Mouse (Mus musculus): Measurements from ENCODE around the gene Spg11. TPM values are rescaled to one million over a fixed set of nuclear protein-coding genes. Genes with fewer than 3 reads are reported as not detected.
"Not testable (repeated sequence)": the region's sequence is repeated elsewhere in the genome, so short reads cannot be mapped to it uniquely, and the experiment has no call there.

Spg11 gene
- polyA plus RNA-seq, 1 experiment from 2014 or later, result 9.5 TPM

GRCm38 (mm10) chr2:122108101-122108500 is 10.1 kb downstream of the Spg11 start:
- H3K9me3 ChIP-seq (ENCODE audit: control insufficient read depth, low read length), result no peaks in the 10 kb centered on the region
- no peaks in the 10 kb centered on the region for H3K27me3 ChIP-seq (ENCODE audit: control insufficient read depth, insufficient read depth, low read length)
- WGBS, result 82% methylated on average over 14 of the region's 14 CpGs
- H3K4me1 ChIP-seq (ENCODE audit: control insufficient read depth, insufficient read depth, low read length), result no peaks in the 10 kb centered on the region
- H3K27ac ChIP-seq (replicated peaks; ENCODE audit: low read depth, low read length), result no peak overlapping the region
- no peak overlapping the region for H3K9ac ChIP-seq (ENCODE audit: low read length)
- no peak overlapping the region for H3K4me2 ChIP-seq (ENCODE audit: low read depth, severe bottlenecking)
- no peak for ATAC-seq (ENCODE audit: insufficient number of reproducible peaks, low FRiP score, low TSS enrichment, low read depth)
- H3K4me3 ChIP-seq (ENCODE audit: low read depth, low read length), result no peak overlapping the region
- peaks cover 7% of the 10 kb centered on the region for H3K36me3 ChIP-seq (ENCODE audit: control insufficient read depth, insufficient read depth, low read length)
- no peak for DNase-seq (ENCODE audit: low spot score)

- Histone ChIP-seq H3K4me1 (ENCODE audit: control insufficient read depth, insufficient read depth, low read length) (no peaks in the 10 kb centered on the region), H3K4me3 (ENCODE audit: low read depth, low read length) (no peak overlapping the region), H3K9ac (ENCODE audit: low read length) (no peak overlapping the region), H3K9me3 (ENCODE audit: control insufficient read depth, low read length) (no peaks in the 10 kb centered on the region), H3K36me3 (ENCODE audit: control insufficient read depth, insufficient read depth, low read length) (peaks cover 2% of the 10 kb centered on the region; the same call in 1 of the 2 replicates), H3K27me3 (ENCODE audit: control insufficient read depth, insufficient read depth, low read length) (no peaks in the 10 kb centered on the region), H3K4me2 (ENCODE audit: low read depth, severe bottlenecking) (no peak overlapping the region), H3K27ac (replicated peaks; ENCODE audit: low read depth, low read length) (no peak overlapping the region)
- no peak for DNase-seq (ENCODE audit: low spot score)
- ATAC-seq (ENCODE audit: insufficient number of reproducible peaks, low FRiP score, low TSS enrichment, low read depth), result no peak
Observed at GRCm38 (mm10) chr2:122102070-122102469, 16.1 kb downstream of the Spg11 start.

DNA sequence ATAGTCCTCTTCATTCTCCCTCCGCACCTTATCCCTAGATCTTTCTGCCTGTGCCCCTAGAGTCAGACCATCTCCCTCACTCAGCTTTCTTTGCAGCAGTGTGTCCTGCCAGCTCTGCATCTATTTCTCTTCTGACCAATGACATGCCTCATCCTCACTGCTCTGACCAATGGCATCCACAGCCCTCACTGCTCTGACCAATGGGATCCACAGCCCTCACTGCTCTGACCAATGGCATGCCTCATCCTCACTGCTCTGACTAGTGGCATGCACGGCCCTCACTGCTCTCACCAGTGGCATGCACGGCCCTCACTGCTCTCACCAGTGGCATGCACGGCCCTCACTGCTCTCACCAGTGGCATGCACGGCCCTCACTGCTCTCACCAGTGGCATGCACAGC is 20.5 kb downstream of the Spg11 start:
- H3K9me3 ChIP-seq (ENCODE audit: control insufficient read depth, low read length); H3K27me3 ChIP-seq (ENCODE audit: control insufficient read depth, insufficient read depth, low read length); H3K4me2 ChIP-seq (ENCODE audit: low read depth, severe bottlenecking); H3K36me3 ChIP-seq (ENCODE audit: control insufficient read depth, insufficient read depth, low read length); H3K9ac ChIP-seq (ENCODE audit: low read length); DNase-seq (ENCODE audit: low spot score); H3K4me1 ChIP-seq (ENCODE audit: control insufficient read depth, insufficient read depth, low read length); ATAC-seq (ENCODE audit: insufficient number of reproducible peaks, low FRiP score, low TSS enrichment, low read depth); H3K27ac ChIP-seq (replicated peaks; ENCODE audit: low read depth, low read length); H3K4me3 ChIP-seq (ENCODE audit: low read depth, low read length): not testable (repeated sequence)
- WGBS, result 82% methylated on average over 5 of the region's 5 CpGs

DNA sequence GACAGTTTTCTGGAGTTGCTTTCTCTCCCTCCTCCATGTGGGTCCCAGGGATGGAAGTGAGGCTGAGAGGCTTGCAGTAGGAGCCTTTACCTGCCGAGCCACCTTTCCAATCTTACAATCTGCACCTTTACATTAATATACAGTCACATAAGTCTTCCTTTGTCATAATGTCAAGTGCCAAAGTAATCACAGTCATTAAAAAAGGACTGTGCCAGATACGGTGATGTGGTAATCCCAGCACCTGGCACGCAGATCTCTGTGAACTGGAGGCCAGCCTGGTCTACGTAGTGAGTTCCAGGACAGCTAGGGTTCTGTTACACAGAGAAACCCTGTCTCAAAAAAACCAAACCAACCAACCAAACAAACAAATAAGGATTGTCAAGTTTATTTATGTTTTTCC is 24.3 kb downstream of the Spg11 start:
- ATAC-seq (ENCODE audit: insufficient number of reproducible peaks, low FRiP score, low TSS enrichment, low read depth) (no peak), DNase-seq (ENCODE audit: low spot score) (no peak)
- Histone ChIP-seq H3K9me3 (ENCODE audit: control insufficient read depth, low read length) (no peaks in the 10 kb centered on the region), H3K27ac (replicated peaks; ENCODE audit: low read depth, low read length) (no peak overlapping the region), H3K4me2 (ENCODE audit: low read depth, severe bottlenecking) (no peak overlapping the region), H3K4me1 (ENCODE audit: control insufficient read depth, insufficient read depth, low read length) (no peaks in the 10 kb centered on the region), H3K36me3 (ENCODE audit: control insufficient read depth, insufficient read depth, low read length) (no peaks in the 10 kb centered on the region; the same call in 1 of the 2 replicates), H3K4me3 (ENCODE audit: low read depth, low read length) (no peak overlapping the region), H3K9ac (ENCODE audit: low read length) (no peak overlapping the region), H3K27me3 (ENCODE audit: control insufficient read depth, insufficient read depth, low read length) (no peaks in the 10 kb centered on the region)
- 90% methylated on average over 4 of the region's 4 CpGs for WGBS

DNA sequence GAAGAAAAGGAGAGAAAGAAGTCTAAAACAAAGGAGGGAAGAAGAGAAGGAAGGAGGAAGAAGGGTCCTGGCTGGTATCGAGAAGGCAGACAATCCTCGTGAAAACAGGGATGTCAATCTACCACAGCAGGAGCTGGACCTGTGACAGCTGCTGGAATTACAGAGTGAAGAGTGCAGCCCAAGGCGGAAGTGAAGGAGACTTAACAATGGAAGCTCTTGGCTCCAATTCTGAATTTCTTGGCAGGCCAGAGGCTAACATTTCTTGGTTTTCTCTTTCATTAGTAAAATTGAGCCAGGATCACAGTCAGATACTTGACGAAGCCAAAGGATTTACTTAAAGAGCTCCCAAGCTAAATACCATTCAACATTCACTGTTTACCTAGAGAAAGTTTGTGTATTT is 31.7 kb downstream of the Spg11 start:
- Histone ChIP-seq H3K36me3 (ENCODE audit: control insufficient read depth, insufficient read depth, low read length) (no peaks in the 10 kb centered on the region; the same call in 1 of the 2 replicates), H3K27ac (replicated peaks; ENCODE audit: low read depth, low read length) (no peak overlapping the region), H3K4me1 (ENCODE audit: control insufficient read depth, insufficient read depth, low read length) (no peaks in the 10 kb centered on the region), H3K27me3 (ENCODE audit: control insufficient read depth, insufficient read depth, low read length) (no peaks in the 10 kb centered on the region), H3K9ac (ENCODE audit: low read length) (no peak overlapping the region), H3K4me3 (ENCODE audit: low read depth, low read length) (no peak overlapping the region), H3K9me3 (ENCODE audit: control insufficient read depth, low read length) (no peaks in the 10 kb centered on the region), H3K4me2 (ENCODE audit: low read depth, severe bottlenecking) (no peak overlapping the region)
- no peak for DNase-seq (ENCODE audit: low spot score)
- WGBS, result 84% methylated on average over 4 of the region's 4 CpGs
- ATAC-seq (ENCODE audit: insufficient number of reproducible peaks, low FRiP score, low TSS enrichment, low read depth), result no peak

GRCm38 (mm10) chr2:122081728-122082456 is 36.3 kb downstream of the Spg11 start:
- Histone ChIP-seq H3K4me3 (ENCODE audit: low read depth, low read length) (no peak overlapping the region), H3K4me2 (ENCODE audit: low read depth, severe bottlenecking) (no peak overlapping the region), H3K9ac (ENCODE audit: low read length) (no peak overlapping the region), H3K27me3 (ENCODE audit: control insufficient read depth, insufficient read depth, low read length) (no peaks in the 10 kb centered on the region), H3K36me3 (ENCODE audit: control insufficient read depth, insufficient read depth, low read length) (peaks cover 2% of the 10 kb centered on the region; the same call in 1 of the 2 replicates), H3K9me3 (ENCODE audit: control insufficient read depth, low read length) (no peaks in the 10 kb centered on the region), H3K27ac (replicated peaks; ENCODE audit: low read depth, low read length) (no peak overlapping the region), H3K4me1 (ENCODE audit: control insufficient read depth, insufficient read depth, low read length) (no peaks in the 10 kb centered on the region)
- DNase-seq (ENCODE audit: low spot score), result peak; percentile 56
- ATAC-seq (ENCODE audit: insufficient number of reproducible peaks, low FRiP score, low TSS enrichment, low read depth), result no peak
- WGBS, result 42% methylated on average over 7 of the region's 7 CpGs

- Histone ChIP-seq H3K4me2 (ENCODE audit: low read depth, severe bottlenecking) (no peak overlapping the region), H3K27ac (replicated peaks; ENCODE audit: low read depth, low read length) (no peak overlapping the region), H3K9me3 (ENCODE audit: control insufficient read depth, low read length) (no peaks in the 10 kb centered on the region), H3K9ac (ENCODE audit: low read length) (no peak overlapping the region), H3K4me3 (ENCODE audit: low read depth, low read length) (no peak overlapping the region), H3K4me1 (ENCODE audit: control insufficient read depth, insufficient read depth, low read length) (no peaks in the 10 kb centered on the region), H3K36me3 (ENCODE audit: control insufficient read depth, insufficient read depth, low read length) (peaks cover 2% of the 10 kb centered on the region; the same call in 1 of the 2 replicates), H3K27me3 (ENCODE audit: control insufficient read depth, insufficient read depth, low read length) (no peaks in the 10 kb centered on the region)
- peak; percentile 71 for DNase-seq (ENCODE audit: low spot score)
- ATAC-seq (ENCODE audit: insufficient number of reproducible peaks, low FRiP score, low TSS enrichment, low read depth), result no peak
- 44% methylated on average over 5 of the region's 5 CpGs for WGBS
Observed at GRCm38 (mm10) chr2:122069922-122070321, 48.3 kb downstream of the Spg11 start.

GRCm38 (mm10) chr2:122069144-122069912 is 48.9 kb downstream of the Spg11 start:
- H3K27me3 ChIP-seq (ENCODE audit: control insufficient read depth, insufficient read depth, low read length), result no peaks in the 10 kb centered on the region
- H3K9ac ChIP-seq (ENCODE audit: low read length), result no peak overlapping the region
- no peak overlapping the region for H3K27ac ChIP-seq (replicated peaks; ENCODE audit: low read depth, low read length)
- H3K4me2 ChIP-seq (ENCODE audit: low read depth, severe bottlenecking), result no peak overlapping the region
- H3K36me3 ChIP-seq (ENCODE audit: control insufficient read depth, insufficient read depth, low read length), result peaks cover 2% of the 10 kb centered on the region; the same call in 1 of the 2 replicates
- WGBS, result 94% methylated on average over 6 of the region's 6 CpGs
- no peak overlapping the region for H3K4me3 ChIP-seq (ENCODE audit: low read depth, low read length)
- no peaks in the 10 kb centered on the region for H3K9me3 ChIP-seq (ENCODE audit: control insufficient read depth, low read length)
- ATAC-seq (ENCODE audit: insufficient number of reproducible peaks, low FRiP score, low TSS enrichment, low read depth), result no peak
- H3K4me1 ChIP-seq (ENCODE audit: control insufficient read depth, insufficient read depth, low read length), result no peaks in the 10 kb centered on the region
- DNase-seq (ENCODE audit: low spot score), result no peak

All from limb, embryonic 11.5 days (tissue).